Mouse (Mus musculus): ENCODE data around the gene Ccno.

Gene Ccno

DNA sequence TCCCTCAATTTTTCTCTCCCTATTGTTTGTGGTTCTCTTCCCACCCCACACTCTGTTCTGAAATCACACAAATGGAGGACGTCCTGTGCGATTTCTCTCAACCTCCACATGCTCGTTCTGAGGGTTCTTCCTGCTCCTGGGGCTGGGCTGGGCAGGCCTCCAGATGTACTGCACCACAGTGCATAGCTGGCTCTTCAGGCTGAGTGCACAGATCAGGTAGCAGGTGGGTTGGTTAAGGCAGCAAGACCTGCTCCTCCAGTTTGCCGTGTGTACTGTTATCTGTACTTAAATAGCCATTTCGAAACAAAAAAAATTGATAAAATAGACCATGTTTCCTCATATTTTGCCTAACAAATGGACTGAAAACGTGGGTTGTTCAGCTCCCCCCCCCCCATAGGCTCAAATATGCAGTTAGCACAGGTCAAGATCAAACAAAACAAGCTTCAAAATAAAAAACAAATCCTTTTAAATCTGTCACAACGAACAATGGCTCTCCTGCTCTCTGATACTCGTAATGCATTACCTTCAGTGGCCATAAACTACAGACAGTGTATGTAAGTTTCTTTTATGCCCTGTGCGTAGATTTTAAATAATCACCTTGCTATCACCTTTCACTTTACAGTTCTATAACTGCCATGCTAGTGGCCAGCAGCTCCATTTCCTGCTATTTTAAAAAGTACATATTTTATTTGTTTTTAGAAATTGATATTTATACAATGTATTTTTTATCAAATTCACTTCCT lies 13.1 kb downstream of the Ccno start:
- DNase-seq: peak; percentile 81 to 89

DNA sequence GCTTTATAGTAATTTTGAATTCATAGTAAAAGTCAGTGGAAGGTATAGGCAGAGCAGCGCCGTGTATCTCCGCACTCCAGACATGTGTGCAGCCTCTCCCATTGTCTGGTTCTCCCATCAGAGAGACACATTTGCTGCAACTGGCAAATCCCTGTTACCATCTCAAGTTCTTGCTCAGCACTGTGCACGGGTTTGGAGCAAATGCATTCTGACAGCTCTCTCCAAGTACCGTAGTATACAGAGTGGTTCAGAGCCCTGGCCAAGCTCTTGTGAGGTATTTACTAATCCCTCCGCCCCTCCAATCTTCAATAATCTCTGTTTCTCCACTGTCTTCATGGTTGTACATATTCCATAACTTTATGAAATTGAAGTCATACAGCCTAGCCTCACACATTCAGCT lies 25.1 kb downstream of the Ccno start:
- peak in 1 of 2 experiments; percentile 1 for DNase-seq

DNA sequence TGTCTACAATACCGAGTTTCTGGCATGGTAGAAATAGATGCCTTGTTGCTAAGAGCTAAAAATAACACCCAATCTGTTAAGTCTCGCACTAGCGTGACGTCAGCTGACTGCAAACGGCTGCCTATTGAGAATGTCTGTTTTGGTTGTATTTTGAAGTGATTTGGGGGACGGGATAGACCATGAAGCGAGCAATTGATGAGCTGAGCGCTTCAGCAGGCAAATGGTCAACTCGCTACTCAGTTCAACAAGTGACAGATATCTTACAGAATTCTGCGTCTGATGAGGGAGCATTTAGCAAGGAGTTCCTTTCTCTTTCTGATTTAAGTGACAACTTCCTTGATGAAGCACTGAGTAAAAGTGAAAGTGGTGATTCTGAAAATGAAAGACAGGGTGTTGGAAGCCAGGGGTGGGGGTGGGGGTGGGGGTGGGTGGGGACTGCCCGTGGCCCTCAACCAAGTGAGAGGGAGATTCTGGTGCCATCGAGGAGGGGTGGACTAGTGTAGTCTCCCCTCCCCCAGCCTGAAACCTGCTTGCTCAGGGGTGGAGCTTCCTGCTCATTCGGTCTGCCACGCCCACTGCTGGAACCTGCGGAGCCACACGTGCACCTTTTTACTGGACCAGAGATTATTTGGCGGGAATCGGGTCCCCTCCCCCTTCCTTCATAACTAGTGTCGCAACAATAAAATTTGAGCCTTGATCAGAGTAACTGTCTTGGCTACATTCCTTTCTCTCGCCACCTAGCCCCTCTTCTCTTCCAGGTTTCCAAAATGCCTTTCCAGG lies 25.8 kb downstream of the Ccno start:
- DNase-seq: peak; percentile 47 to 48

DNA sequence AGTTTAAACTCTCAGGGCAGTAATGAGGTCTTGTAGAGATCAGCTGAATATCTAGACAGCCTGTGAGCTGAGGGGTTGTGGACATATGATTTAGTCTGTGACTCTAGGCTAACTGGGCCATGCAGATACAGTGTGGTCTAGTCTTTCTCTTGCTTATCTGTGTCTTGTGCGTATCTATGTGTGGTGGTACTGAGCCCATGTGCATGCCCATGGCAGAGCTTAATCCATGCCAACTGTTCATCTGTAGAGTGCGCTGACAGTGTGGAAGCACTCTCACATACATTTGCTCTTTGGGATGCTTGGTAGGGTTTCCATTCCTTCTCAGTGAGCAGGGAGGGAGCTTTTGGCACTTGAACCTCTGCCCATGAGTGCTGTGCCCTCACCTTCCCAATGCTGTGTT lies 33.9 kb downstream of the Ccno start:
- DNase-seq: no peak

DNA sequence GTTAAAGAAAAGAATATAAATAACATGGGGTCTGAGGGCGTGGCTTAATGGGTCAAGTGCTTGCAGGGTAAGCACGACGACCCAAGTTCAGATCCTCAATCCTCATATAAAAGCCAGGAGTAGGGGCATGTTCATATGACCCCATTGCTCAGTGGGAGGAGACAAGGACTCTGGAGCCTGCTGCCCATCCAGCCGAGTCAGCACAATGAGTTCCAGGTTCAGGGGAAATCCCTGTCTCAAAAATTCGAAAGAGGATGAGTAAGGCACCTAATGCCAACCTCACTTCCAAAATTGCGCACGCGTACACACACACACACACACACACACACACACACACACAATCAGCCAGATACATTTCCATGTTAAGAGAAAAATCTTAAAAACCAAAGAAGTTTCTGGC lies 34.9 kb downstream of the Ccno start:
- no peak for DNase-seq

DNA sequence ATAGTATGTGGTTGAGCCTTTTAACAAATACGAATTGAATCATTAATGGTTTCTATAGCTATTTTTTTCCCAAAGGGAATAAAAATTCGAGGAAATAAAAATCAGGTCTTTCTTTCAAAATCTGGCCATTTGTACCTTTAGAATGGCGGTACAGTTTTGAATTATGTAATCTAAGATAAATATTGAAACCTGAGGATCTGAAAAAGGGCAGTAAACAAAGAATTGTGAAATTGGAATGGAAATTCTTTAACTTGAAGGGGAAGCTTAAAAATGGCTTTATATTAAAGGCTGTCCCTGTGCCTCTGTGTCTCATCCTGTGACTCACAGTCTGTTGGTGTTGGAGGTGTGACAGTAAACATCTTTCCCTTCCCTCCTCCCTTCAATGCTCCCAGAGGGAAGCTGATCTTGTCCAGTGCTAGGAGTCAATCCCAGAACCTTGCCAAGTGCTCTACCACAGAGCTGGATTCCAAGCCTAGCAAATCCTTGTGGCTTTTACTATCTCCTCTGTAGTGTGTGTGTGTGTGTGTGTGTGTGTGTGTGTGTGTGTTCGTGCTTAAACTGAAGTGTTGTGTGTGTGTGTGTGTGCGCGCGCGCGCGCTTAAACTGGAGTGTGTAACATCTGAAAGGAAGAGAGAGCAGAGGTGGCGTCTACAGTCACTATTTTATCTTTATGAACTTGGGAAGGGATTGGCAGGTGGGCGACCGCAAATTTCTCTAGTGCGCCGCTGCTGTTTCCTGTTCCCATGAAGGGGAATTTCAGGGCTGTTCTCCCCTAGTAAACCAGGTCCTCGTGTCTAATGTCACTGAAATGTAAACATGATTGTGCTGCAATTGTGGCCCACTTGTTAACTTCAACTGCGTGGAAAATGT lies 35.9 kb downstream of the Ccno start:
- no peak for DNase-seq

DNA sequence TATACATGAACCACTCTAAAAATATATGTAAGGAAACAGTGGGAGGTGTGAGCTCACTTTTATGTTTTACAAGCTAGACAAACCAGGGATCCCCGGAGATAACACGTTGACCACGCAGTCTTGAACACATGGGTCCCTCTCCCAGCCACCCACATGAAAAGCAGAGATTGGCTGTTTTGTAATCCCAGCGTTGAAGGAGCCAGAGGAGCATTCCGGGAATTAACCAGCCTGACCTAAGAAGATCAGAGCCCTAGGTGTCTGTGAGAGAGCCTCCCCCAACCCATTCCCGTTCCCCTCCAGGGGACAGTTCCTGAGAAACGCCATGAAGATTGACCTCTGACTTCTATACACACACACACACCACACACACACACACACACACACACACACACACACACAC lies 43.7 kb downstream of the Ccno start:
- DNase-seq: no peak

DNA sequence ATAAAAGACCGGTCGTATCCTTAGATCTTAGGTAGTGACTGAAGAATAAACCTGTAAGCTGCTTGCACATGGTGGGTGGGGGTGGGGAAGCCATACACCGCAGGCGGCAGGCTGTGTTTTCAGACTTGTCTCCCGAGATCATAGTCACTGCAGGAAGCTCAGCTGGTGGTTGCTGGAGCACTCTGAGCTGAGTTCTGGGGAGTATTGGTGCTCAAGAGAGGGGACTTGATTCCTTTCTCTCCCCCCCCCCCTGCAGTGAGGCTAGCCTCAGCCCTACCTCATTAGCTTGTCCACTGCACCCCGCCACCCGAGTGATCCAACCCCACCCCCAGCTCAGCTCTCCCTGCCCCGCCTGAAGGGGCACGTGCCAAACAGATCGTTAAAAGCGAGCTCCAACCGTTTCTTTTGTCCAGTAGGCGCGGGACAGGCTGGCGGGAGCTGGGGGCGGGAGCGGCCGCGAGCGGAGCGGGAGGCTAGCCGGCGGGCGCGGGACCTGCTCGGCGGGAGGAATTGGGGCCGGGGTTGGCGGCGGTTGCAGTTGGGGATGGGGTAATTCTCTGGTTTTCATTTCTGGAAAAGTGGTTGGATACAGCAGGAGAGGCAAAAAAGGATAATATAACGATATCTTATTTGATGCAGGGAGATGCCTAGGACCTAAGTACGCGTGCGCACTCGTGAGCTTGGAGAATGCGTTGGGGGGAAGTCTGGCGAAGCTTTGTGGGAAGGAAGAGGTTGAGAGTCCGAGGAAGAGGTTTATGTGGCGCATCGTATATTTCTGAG lies 44.4 kb downstream of the Ccno start:
- peak; percentile 13 to 35 for DNase-seq

DNA sequence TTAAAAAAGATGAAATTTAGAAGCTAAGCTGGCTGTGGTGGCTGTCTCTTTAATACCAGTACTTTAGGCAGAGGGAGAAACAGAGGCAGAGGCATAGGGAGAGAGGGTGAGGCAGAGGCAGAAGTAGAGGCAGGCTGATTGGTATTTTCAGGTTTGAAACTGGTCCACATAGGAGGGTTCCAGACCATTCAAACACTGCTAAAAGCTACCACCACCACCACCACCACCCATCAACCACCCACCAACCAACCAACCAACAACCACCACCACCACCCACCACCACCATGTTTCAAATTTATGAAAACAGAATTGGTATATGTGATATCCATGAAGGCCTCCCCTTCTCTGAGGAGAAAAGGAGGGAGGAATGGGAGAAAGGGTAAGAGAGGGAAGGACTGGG lies 45.2 kb downstream of the Ccno start:
- no peak for DNase-seq

DNA sequence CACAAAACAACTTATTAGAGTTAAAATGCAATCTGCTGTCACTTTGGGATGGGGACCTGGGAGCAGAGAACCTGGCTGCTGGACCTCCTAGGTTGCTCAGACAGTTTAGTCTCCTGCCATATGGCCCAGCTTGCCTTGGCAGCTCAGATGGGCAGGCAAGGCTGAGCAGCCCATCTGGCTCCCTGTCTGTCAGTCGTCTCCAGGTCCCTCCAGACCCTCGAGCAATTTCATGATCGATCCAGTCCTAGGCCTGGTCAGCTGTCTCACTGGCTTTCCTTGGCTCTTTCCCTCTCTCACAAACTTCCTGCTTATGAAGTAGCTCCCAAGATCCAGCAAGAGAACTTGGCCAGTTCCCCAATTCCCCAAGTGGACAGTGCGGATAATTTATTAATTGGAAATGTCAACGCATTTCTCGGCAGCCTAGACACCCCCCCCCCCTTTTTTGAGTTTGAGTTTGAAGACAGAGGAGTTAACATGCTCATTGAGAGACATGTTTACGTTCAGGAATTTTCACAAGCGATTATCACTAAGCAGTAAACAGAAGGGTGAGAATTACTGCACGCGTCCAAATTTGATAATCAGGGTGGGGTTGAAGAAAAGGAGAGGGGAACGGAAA lies 46.8 kb downstream of the Ccno start:
- no peak for DNase-seq

DNA sequence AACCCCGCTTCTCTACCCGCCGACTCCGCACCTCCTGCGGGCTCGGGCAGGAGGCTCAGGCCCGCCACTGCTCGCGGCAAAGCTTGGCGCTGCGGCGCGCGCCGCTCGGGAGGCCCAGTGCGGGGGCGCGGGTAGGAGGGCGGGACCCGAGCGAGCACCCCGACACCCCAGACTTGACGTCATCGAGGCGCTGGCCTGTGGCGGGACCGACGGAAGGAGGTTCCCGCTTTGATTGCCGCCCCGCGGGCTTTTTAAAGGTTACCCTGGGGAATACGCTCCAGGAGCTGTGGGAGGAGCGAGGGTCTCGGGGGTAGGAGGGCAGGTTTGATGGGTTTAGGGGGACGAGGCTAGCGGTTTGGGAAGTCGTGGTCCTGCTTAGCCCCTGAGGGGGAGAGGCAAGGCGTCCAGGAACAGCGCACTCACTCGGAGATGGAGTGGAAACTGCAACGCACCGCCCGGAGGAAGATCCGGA lies 47.4 kb downstream of the Ccno start, which contains the start of gene Cdc20b:
Gene Cdc20b, plus strand, starts transcription at position 162 of the 472 bp plus-strand sequence.
- peak; percentile 68 to 72 for DNase-seq

DNA sequence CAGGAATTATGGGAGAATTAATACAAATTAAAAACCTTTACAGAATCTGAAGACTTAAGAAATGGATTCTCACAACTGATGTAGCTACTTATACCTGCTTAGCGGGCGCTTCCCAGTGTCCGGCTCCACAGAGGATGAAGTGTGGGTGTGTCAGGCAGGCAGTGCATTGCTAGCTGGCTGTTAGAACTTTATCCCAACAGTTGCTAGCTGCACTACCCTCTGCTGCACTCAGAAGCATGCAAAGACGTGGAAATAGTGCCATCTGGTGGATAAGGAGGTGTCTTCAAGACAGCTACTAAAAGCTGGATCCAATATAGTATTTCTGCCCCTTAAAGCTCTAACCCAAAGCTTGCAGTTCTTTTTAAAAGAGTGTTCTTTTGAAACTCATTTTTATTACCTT lies 48.2 kb downstream of the Ccno start:
- DNase-seq: peak; percentile 67 to 84

Measured in lung, adult 18-20 months (tissue).